Mouse (Mus musculus): Measurements from ENCODE around the gene Pnkp. TPM values are rescaled to one million over a fixed set of nuclear protein-coding genes. Genes with fewer than 3 reads are reported as not detected.
"Not testable (repeated sequence)": the region's sequence is repeated elsewhere in the genome, so short reads cannot be mapped to it uniquely, and the experiment has no call there.

Gene Pnkp
- total RNA-seq, 2 experiments from 2014 or later = 27.1 to 27.2 TPM

- no peak for DNase-seq
These were observed 13.7 kb downstream of the Pnkp start for GRCm38 (mm10) chr7:44870614-44871013.

- no peak for DNase-seq
These were observed 14.2 kb downstream of the Pnkp start for GRCm38 (mm10) chr7:44871181-44871580.

GRCm38 (mm10) chr7:44871774-44872173 is 14.8 kb downstream of the Pnkp start:
- not testable (repeated sequence) for DNase-seq

GRCm38 (mm10) chr7:44877833-44878232 is 20.9 kb downstream of the Pnkp start:
- no peak for DNase-seq

- no peak for DNase-seq
These were observed 26.1 kb downstream of the Pnkp start for GRCm38 (mm10) chr7:44883036-44883435.

GRCm38 (mm10) chr7:44884637-44885036 is 27.7 kb downstream of the Pnkp start:
- DNase-seq = no peak

GRCm38 (mm10) chr7:44886964-44887363 is 30.0 kb downstream of the Pnkp start:
- no peak for DNase-seq

- no peak for DNase-seq
These were observed 31.5 kb downstream of the Pnkp start for GRCm38 (mm10) chr7:44888256-44889105.

- no peak for DNase-seq
These were observed 33.2 kb downstream of the Pnkp start for GRCm38 (mm10) chr7:44890180-44890579.

- DNase-seq = no peak
These were observed 33.8 kb downstream of the Pnkp start for GRCm38 (mm10) chr7:44890737-44891136.

- DNase-seq = no peak
These were observed 34.7 kb downstream of the Pnkp start for GRCm38 (mm10) chr7:44891611-44892010.

GRCm38 (mm10) chr7:44892276-44892921 is 35.5 kb downstream of the Pnkp start, which contains the start of gene Med25:
Med25 (minus strand) TSS chr7:44892712.
- DNase-seq = peak; percentile 91 to 95

GRCm38 (mm10) chr7:44893197-44893596 is 36.3 kb downstream of the Pnkp start:
- no peak for DNase-seq

- DNase-seq = no peak
These were observed 37.2 kb downstream of the Pnkp start for GRCm38 (mm10) chr7:44894175-44894574.

GRCm38 (mm10) chr7:44895206-44895592 is 38.3 kb downstream of the Pnkp start:
- DNase-seq = no peak

- peak; percentile 91 to 92 for DNase-seq
These were observed 38.9 kb downstream of the Pnkp start, which contains the start of gene Fuz for GRCm38 (mm10) chr7:44895593-44896434. Fuz (plus strand) TSS chr7:44896079.

GRCm38 (mm10) chr7:44896499-44896898 is 39.6 kb downstream of the Pnkp start:
- no peak for DNase-seq

GRCm38 (mm10) chr7:44898607-44899006 is 41.7 kb downstream of the Pnkp start:
- no peak for DNase-seq

GRCm38 (mm10) chr7:44900632-44901031 is 43.7 kb downstream of the Pnkp start:
- DNase-seq = no peak

- no peak for DNase-seq
These were observed 44.3 kb downstream of the Pnkp start for GRCm38 (mm10) chr7:44901230-44901722.

GRCm38 (mm10) chr7:44905430-44905829 is 48.5 kb downstream of the Pnkp start:
- no peak for DNase-seq

GRCm38 (mm10) chr7:44908706-44909476 is 52.0 kb downstream of the Pnkp start:
- DNase-seq = no peak

All from layer of hippocampus, postnatal 36 days (tissue).